Mouse (Mus musculus) cortical plate, adult 2 months (tissue): ENCODE data around the gene Fcho1.
A peak's percentile ranks its signal among the peaks of the same experiment; 100 is the strongest.

Source experiments
- CTCF ChIP-seq: fragments of 200-500 bp; IDR thresholded peaks from 2 replicates; pipeline ENCODE4 v1.5.1; 2011; ENCODE audit warnings: mild to moderate bottlenecking, control low read depth, low read length; ENCODE audit not compliant: insufficient read depth; ENCODE audit errors: extremely low read depth
- POLR2A ChIP-seq: fragments of 200-500 bp; IDR thresholded peaks from 2 replicates; pipeline ENCODE4 v1.6.1; 2011; ENCODE audit warnings: mild to moderate bottlenecking, low read length, control low read depth; ENCODE audit not compliant: insufficient read depth; ENCODE audit errors: extremely low read depth

DNA sequence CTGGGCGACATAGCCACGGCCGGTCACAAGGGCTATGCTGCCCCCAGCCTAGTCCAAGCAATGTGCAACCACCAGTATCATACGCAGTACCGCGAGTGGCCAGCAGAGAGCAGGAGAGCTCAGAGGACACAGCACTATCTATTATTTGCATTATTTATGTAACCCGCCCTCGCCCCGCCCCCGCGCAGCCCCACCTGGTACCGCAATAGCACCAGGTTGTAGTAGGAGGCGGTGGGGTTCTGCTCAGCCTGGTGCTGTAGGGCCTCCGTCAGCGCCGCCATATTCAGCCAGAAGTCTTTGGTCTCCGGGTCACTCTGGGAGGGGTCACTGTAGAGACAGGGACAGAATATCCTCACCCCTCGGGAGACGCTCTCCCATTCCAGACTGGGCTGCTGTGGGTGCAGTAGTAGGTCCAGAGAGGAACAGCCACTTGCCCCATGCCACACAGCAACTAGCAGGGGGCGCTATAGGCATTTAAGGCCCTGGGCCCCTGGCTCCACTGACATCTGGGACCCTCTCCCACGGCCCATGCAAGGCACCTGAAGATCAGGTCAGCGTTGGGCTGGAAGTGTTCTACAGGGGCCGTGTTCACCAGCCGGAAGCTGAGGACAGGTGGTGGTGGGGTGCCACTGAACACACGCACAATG lies 15.6 kb downstream of the Fcho1 start:
- peak; percentile 82 for TF ChIP-seq CTCF
- TF ChIP-seq POLR2A = no peak; the same call in 1 of the 2 replicates
